Mouse (Mus musculus) Patski (cell line): ENCODE results near the gene Tecpr2. TPM values are rescaled to one million over a fixed set of nuclear protein-coding genes. Genes with fewer than 3 reads are reported as not detected.

Source experiments
- ATAC-seq: fragments of 100-300 bp; one replicate; pipeline ENCODE4 v1.8.0; 2021
- CTCF ChIA-PET: fragments of 350-600 bp; sonication (Branson Sonifier 250); formaldehyde crosslinking; loops from one replicate; lab custom pipeline; 2022; ENCODE audit warnings: inconsistent platforms; lab: Charles Lee
- POLR2A ChIA-PET: fragments of 350-600 bp; sonication (Branson Sonifier 250); formaldehyde crosslinking; loops from one replicate; lab custom pipeline; 2022; ENCODE audit warnings: antibody characterized with exemption, inconsistent platforms; lab: Charles Lee
- DNase-seq: peaks from one replicate; pipeline ENCODE4 v3.0.0-alpha.2; 2011; ENCODE audit warnings: low read depth, low spot score
- H3K27me3 ChIP-seq: fragments of 371-371 bp; one replicate; pipeline ENCODE4 v1.5.1; 2021
- CTCF ChIP-seq: fragments of 100-300 bp; IDR thresholded peaks from one replicate; pipeline ENCODE4 v1.5.1; 2021
- in situ Hi-C: fragments of 300-500 bp; cut with MboI; formaldehyde crosslinking; loops from 3 replicates; pipeline ENCODE4 v1.11.1; 2018; ENCODE audit warnings: low pct_unique_long_range_greater_than_20kb, mixed read lengths
- polyA plus RNA-seq: library from polyadenylated mRNA; unstranded; gene quantifications from one replicate; pipeline ENCODE4 v1.2.3, GENCODE M21; 2021

The Tecpr2 gene
- polyA plus RNA-seq, 1 experiment from 2014 or later: 7.4 TPM

DNA sequence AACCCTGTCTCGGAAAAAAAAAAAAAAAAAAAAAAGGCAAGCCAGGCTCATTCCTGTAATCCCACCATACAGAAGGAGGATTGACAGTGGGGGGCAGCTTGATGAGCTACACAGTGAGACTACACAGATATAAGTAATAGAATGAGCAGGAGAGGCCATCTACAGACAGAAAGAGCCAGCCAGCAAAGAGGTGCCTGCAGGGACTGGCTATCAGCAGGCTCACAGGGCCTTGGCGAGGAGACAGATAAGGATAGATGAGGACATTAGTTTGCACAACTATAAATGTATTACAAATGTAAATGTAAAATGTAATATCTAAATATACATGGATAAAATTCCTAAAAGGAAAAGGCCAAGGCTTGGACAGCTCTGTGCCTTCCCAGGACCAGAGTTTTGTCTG lies 110.8 kb downstream of the Tecpr2 start:
- in situ Hi-C loops: no loop called here
- H3K27me3 ChIP-seq: no peaks in the 10 kb centered on the region
- DNase-seq: no peak
- ATAC-seq: no peak
- no peak for TF ChIP-seq CTCF
- ChIA-PET CTCF (no interaction called here), POLR2A (interaction anchor here (0.7 kb wide), 1 partner anchor 60 kb away, joined by 3 read pairs; no protein-coding TSS in a partner anchor)

DNA sequence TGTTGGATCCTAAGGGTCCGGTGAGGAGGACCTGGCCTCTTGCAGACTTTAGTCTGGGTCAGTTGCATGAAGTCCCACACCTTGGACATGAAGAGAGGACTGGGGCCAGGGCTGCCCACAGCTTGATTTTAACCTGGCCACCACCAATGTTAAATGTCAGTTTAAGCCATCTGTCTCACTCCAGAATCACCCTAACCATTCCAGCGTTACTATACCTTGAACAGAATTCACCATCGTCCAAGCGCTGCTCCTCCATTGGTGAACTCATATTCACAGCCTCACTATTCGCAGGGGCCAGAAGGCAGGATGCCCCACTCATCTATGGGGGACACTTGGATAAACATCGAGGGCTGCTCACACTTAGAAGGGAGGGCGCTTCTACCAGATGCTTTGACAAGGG lies 111.9 kb downstream of the Tecpr2 start:
- ATAC-seq (no peak), DNase-seq (no peak)
- H3K27me3 ChIP-seq: no peaks in the 10 kb centered on the region
- in situ Hi-C loops: no loop called here
- POLR2A ChIA-PET: no interaction called here
- CTCF ChIA-PET: no interaction called here
- TF ChIP-seq CTCF: no peak

DNA sequence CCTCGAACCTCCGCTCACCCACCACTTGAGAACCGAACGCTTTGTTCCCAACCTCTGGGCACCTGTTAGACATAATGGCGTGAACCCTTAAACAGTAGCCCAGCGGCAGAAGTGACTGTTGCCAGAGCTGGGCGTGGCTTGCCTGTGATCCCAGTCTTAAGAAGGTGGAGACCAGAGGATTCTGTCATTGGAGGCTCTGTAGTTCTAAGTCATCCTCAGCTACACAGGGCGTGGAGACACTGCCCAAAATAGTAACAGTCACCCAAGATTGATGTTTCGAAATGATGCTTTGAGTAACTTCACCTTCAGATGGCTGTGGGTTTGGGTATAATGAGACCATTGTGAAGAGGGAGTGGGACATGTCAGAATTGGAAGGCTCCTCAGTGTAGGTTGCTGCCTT lies 115.1 kb downstream of the Tecpr2 start:
- no peaks in the 10 kb centered on the region for H3K27me3 ChIP-seq
- no peak for DNase-seq
- POLR2A ChIA-PET: no interaction called here
- in situ Hi-C loops: no loop called here
- CTCF ChIA-PET: interaction anchor here (0.8 kb wide), 1 partner anchor 47 kb away, joined by 3 read pairs; no protein-coding TSS in a partner anchor
- ATAC-seq: no peak
- no peak for TF ChIP-seq CTCF

DNA sequence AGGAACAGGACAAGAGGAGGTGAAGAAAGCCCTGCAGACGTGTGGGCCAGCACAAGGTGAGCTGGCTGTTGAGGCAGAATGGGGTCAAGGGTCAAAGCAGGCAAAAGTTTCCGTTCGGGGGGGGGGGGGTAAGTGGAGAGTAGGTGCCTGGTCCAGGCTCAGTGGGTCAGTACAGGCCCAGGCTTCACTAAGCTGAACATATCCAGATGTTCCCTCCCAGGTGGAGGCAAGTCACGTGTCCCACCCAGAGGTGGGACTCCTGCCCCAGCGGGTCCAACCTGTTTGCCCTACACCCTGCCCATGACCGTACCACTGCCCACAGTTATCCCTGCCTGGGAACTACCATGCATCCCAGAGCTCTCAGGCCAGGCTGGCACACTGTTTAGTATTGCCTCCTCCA lies 116.7 kb downstream of the Tecpr2 start:
- ATAC-seq (no peak), DNase-seq (no peak)
- ChIA-PET POLR2A (no interaction called here), CTCF (no interaction called here)
- no peaks in the 10 kb centered on the region for H3K27me3 ChIP-seq
- in situ Hi-C loops: no loop called here
- TF ChIP-seq CTCF: no peak

DNA sequence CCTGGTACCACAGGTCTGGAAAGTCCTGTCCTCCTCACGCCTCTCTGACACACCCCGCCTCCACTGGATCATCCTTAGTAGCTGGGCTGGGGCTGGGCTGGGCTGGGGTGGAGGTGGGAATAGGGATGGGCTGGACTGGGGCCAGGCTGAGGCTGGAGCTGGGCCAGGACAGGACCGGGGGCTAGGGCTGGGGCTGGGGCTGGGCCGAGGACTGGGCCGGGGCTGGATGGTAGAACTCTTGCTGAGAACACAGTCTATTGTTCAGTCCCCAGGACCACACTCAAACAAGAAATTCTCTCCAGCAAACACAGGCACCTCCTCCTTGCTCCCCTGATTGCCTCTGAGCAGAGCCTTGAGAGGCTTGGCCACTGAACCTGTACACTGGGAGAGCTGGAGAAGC lies 117.3 kb downstream of the Tecpr2 start:
- H3K27me3 ChIP-seq: no peaks in the 10 kb centered on the region
- no peak for TF ChIP-seq CTCF
- ChIA-PET CTCF (no interaction called here), POLR2A (no interaction called here)
- in situ Hi-C loops: no loop called here
- ATAC-seq (no peak), DNase-seq (no peak)

DNA sequence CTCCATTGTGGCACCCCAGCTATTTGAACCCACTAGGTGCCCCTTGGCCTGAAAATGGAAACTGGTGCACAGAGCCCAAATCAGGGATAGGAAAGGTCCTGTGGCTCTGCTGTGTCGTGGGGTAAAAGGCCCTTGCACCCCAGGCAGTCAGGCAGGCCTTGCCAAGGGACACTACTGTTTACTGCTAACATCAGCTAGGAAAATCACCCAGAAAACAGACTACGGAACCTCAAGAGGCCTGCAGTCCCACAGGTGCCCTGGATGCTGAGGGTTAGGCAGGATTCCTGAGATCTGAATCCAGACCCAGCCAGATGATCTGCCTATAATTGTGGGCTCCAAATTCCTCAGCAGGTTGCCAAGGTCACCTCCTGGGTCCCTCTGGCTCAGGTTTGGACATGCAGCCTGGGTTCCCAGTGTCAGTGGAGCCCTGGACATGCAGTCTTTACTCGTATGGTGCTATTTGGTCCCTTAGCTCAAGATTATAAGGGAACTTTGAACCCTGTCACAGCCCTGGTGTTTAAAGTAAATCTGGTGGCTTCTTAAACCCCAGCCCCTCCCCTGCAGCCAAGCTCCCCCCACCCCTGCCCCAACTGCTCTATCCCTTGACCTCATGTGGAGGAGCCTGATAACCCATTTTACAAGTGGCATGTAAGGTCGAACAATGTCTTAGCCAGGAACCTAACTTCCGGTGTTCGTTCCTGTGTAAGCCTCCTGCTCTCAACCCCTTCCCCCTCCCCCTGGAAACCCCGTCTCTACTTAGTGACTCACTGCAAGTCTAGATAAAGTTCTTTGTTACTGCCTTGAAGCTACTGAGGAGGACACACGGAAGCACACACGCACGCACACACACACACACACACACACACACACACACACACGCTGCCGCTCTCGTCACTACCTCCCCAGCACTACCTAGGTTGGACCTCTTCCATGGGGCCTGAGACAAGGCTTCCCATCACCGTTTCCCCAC lies 118.4 kb downstream of the Tecpr2 start:
- POLR2A ChIA-PET: no interaction called here
- CTCF ChIA-PET: no interaction called here
- DNase-seq (no peak), ATAC-seq (no peak)
- H3K27me3 ChIP-seq: no peaks in the 10 kb centered on the region
- in situ Hi-C loops: no loop called here
- TF ChIP-seq CTCF: no peak

GRCm38 (mm10) chr12:111008500-111009490 lies 119.7 kb downstream of the Tecpr2 start:
- no peak for ATAC-seq

DNA sequence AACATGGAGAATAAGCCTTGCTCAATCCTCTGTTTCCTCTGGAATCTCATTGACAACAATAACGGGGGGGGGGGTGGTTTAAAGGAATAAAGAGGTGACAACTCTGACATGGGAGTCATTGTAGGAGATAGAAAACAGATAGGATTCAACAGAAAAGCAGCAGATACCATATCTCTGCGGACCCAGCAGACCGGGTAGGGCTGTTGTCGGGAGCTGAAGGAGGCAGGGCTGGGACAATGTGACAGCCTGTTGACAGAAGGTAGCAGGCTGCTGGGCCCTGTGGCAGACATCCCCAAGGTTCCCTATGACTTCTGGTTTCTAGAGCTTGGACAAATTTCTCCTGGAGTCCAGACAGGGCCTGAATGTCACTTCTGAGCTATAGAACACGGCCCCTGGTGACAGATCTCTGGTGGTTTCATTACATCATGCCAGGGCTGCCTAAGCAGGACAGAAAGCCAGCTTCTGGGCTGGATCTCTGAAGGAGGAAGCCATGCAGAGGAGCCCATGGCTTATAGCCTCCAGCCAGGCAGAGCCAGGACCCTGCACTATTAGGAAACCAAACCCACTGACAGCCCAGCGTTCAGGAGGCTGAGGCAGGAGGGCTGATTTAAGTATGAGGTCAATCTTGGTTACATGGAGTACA lies 120.7 kb downstream of the Tecpr2 start:
- CTCF ChIA-PET: interaction anchor here (1.0 kb wide), 1 partner anchor 18 kb away, joined by 3 read pairs; no protein-coding TSS in a partner anchor
- DNase-seq (no peak), ATAC-seq (no peak)
- TF ChIP-seq CTCF: no peak
- POLR2A ChIA-PET: interaction anchor here (0.7 kb wide), 1 partner anchor 354 kb away, joined by 4 read pairs; no protein-coding TSS in a partner anchor
- in situ Hi-C loops: no loop called here
- H3K27me3 ChIP-seq: peaks cover 6% of the 10 kb centered on the region

More at GRCm38 (mm10) chr12:111008500-111009490, 119.7 kb downstream of the Tecpr2 start:
- POLR2A ChIA-PET: no interaction called here
- DNase-seq: no peak
- peaks cover 6% of the 10 kb centered on the region for H3K27me3 ChIP-seq
- CTCF ChIA-PET: interaction anchor here (1.0 kb wide), 1 partner anchor 17 kb away, joined by 3 read pairs; no protein-coding TSS in a partner anchor
- in situ Hi-C loops: no loop called here
- TF ChIP-seq CTCF: no peak

GRCm38 (mm10) chr12:111016807-111017206 lies 127.7 kb downstream of the Tecpr2 start:
- CTCF ChIA-PET: no interaction called here
- ATAC-seq (no peak), DNase-seq (no peak)
- POLR2A ChIA-PET: interaction anchor here (1.0 kb wide), 1 partner anchor 22 kb away, joined by 3 read pairs; no protein-coding TSS in a partner anchor
- TF ChIP-seq CTCF: no peak
- in situ Hi-C loops: no loop called here
- H3K27me3 ChIP-seq: peaks cover 6% of the 10 kb centered on the region

- H3K27me3 ChIP-seq: peaks cover 3% of the 10 kb centered on the region
- ChIA-PET CTCF (interaction anchor here (1.2 kb wide), 1 partner anchor 77 kb away, joined by 3 read pairs; no protein-coding TSS in a partner anchor), POLR2A (no interaction called here)
- in situ Hi-C loops: no loop called here
- TF ChIP-seq CTCF: no peak
- ATAC-seq: no peak
- DNase-seq: no peak
Measured at GRCm38 (mm10) chr12:111018068-111018467, 129.0 kb downstream of the Tecpr2 start.
